Mouse (Mus musculus) erythroblast, embryonic 14.5 days (primary cell): ENCODE measurements around the gene Lnpep. TPM values are rescaled to one million over a fixed set of nuclear protein-coding genes. Genes with fewer than 3 reads are reported as not detected.

Experiments used
- H3K27me3 ChIP-seq: 2 replicates; pipeline ENCODE4 v1.6.1; 2012; ENCODE audit warnings: inconsistent platforms; ENCODE audit not compliant: control insufficient read depth
- H3K36me3 ChIP-seq: 2 replicates; pipeline ENCODE4 v1.6.1; 2012; ENCODE audit warnings: mild to moderate bottlenecking, inconsistent platforms; ENCODE audit not compliant: control insufficient read depth
- H3K4me1 ChIP-seq: 2 replicates; pipeline ENCODE4 v1.6.1; 2012; ENCODE audit warnings: inconsistent platforms; ENCODE audit not compliant: control insufficient read depth
- H3K4me3 ChIP-seq: replicated peaks from 2 replicates; pipeline ENCODE3; 2012; ENCODE audit warnings: moderate library complexity, mild to moderate bottlenecking, inconsistent platforms
- H3K9me3 ChIP-seq: 2 replicates; pipeline ENCODE4 v1.6.1; 2012; ENCODE audit warnings: low read length, inconsistent platforms, mixed read lengths; ENCODE audit not compliant: control insufficient read depth
- GATA1 ChIP-seq: IDR thresholded peaks from 2 replicates; pipeline ENCODE4 v1.6.1; 2012; ENCODE audit warnings: low read length, inconsistent platforms, mixed read lengths
- TAL1 ChIP-seq: IDR thresholded peaks from 3 replicates; pipeline ENCODE4 v1.6.1; 2012; ENCODE audit warnings: low read length, inconsistent platforms, mixed read lengths
- polyA plus RNA-seq: library from polyadenylated mRNA; stranded (reverse); fragments of >175 nt; gene quantifications from 2 replicates; pipeline ENCODE4 v1.2.3, GENCODE M21; 2012

The Lnpep gene
- polyA plus RNA-seq, 1 experiment = 0.07 TPM

GRCm38 (mm10) chr17:17617440-17618204, 7.2 kb downstream of the Lnpep start:
- Histone ChIP-seq H3K4me1 (peaks cover 28% of the 10 kb centered on the region), H3K9me3 (no peaks in the 10 kb centered on the region), H3K36me3 (peaks cover 2% of the 10 kb centered on the region), H3K4me3 (no peak overlapping the region), H3K27me3 (no peaks in the 10 kb centered on the region)
- TF ChIP-seq TAL1 (no peak), GATA1 (no peak)

- H3K36me3 ChIP-seq = peaks cover 2% of the 10 kb centered on the region; the same call in 1 of the 2 replicates
- TF ChIP-seq TAL1 (no peak), GATA1 (no peak)
- H3K4me1 ChIP-seq = peaks cover 17% of the 10 kb centered on the region
- H3K9me3 ChIP-seq = no peaks in the 10 kb centered on the region
- no peak overlapping the region for H3K4me3 ChIP-seq
- no peaks in the 10 kb centered on the region for H3K27me3 ChIP-seq
Observed at GRCm38 (mm10) chr17:17612336-17612735, 12.5 kb downstream of the Lnpep start.

GRCm38 (mm10) chr17:17609523-17609922, 15.3 kb downstream of the Lnpep start:
- no peaks in the 10 kb centered on the region for H3K36me3 ChIP-seq
- H3K9me3 ChIP-seq = no peaks in the 10 kb centered on the region
- H3K27me3 ChIP-seq = no peaks in the 10 kb centered on the region
- H3K4me1 ChIP-seq = peaks cover 12% of the 10 kb centered on the region
- H3K4me3 ChIP-seq = no peak overlapping the region
- TF ChIP-seq GATA1 (no peak), TAL1 (no peak)

GRCm38 (mm10) chr17:17608416-17608988, 16.3 kb downstream of the Lnpep start:
- H3K36me3 ChIP-seq = no peaks in the 10 kb centered on the region
- H3K9me3 ChIP-seq = no peaks in the 10 kb centered on the region
- peaks cover 12% of the 10 kb centered on the region for H3K4me1 ChIP-seq
- H3K4me3 ChIP-seq = no peak overlapping the region
- no peaks in the 10 kb centered on the region for H3K27me3 ChIP-seq
- TF ChIP-seq GATA1 (no peak), TAL1 (no peak)

GRCm38 (mm10) chr17:17604554-17604953, 20.3 kb downstream of the Lnpep start:
- no peaks in the 10 kb centered on the region; the same call in 1 of the 2 replicates for H3K36me3 ChIP-seq
- TF ChIP-seq GATA1 = no peak
- no peak for TF ChIP-seq TAL1
- H3K9me3 ChIP-seq = no peaks in the 10 kb centered on the region
- peaks cover 19% of the 10 kb centered on the region for H3K4me1 ChIP-seq
- H3K4me3 ChIP-seq = no peak overlapping the region
- no peaks in the 10 kb centered on the region for H3K27me3 ChIP-seq

- Histone ChIP-seq H3K9me3 (no peaks in the 10 kb centered on the region), H3K4me1 (peaks cover 21% of the 10 kb centered on the region), H3K36me3 (no peaks in the 10 kb centered on the region; the same call in 1 of the 2 replicates), H3K27me3 (no peaks in the 10 kb centered on the region), H3K4me3 (no peak overlapping the region)
- TF ChIP-seq GATA1 = no peak
- no peak for TF ChIP-seq TAL1
Observed at GRCm38 (mm10) chr17:17603609-17604008, 21.2 kb downstream of the Lnpep start.

GRCm38 (mm10) chr17:17602786-17603185, 22.1 kb downstream of the Lnpep start:
- Histone ChIP-seq H3K27me3 (no peaks in the 10 kb centered on the region), H3K9me3 (no peaks in the 10 kb centered on the region), H3K36me3 (no peaks in the 10 kb centered on the region; the same call in 1 of the 2 replicates), H3K4me1 (peaks cover 25% of the 10 kb centered on the region), H3K4me3 (no peak overlapping the region)
- TF ChIP-seq TAL1 = no peak
- TF ChIP-seq GATA1 = no peak

- Histone ChIP-seq H3K4me1 (peaks cover 30% of the 10 kb centered on the region), H3K27me3 (no peaks in the 10 kb centered on the region), H3K36me3 (no peaks in the 10 kb centered on the region; the same call in 1 of the 2 replicates), H3K4me3 (no peak overlapping the region), H3K9me3 (no peaks in the 10 kb centered on the region)
- TF ChIP-seq TAL1 (no peak), GATA1 (no peak)
Observed at GRCm38 (mm10) chr17:17602330-17602729, 22.5 kb downstream of the Lnpep start.

- Histone ChIP-seq H3K9me3 (no peaks in the 10 kb centered on the region), H3K36me3 (no peaks in the 10 kb centered on the region; the same call in 1 of the 2 replicates), H3K27me3 (no peaks in the 10 kb centered on the region), H3K4me1 (peaks cover 33% of the 10 kb centered on the region), H3K4me3 (no peak overlapping the region)
- TF ChIP-seq TAL1 (no peak), GATA1 (no peak)
Observed at GRCm38 (mm10) chr17:17600804-17601252, 24.0 kb downstream of the Lnpep start.
